Mouse (Mus musculus): ENCODE data around the gene Uba7. TPM values are rescaled to one million over a fixed set of nuclear protein-coding genes. Genes with fewer than 3 reads are reported as not detected.

Gene Uba7
- total RNA-seq, 2 experiments from 2014 or later = 21.8 to 32.0 TPM

Other genes with a start within 250 kb of the Uba7 start
- 100 to 1,000 TPM; 152 to 155 TPM for gene Rbm5, start 204.5 kb upstream of the Uba7 start, total RNA-seq (2021)
- 10 to 100 TPM; 56.4 to 61.8 TPM for gene Rbm6, start 102.3 kb upstream of the Uba7 start, total RNA-seq (2021)
- gene Mon1a, start 87.4 kb upstream of the Uba7 start, total RNA-seq (2021) = 10 to 100 TPM; 11.8 to 11.9 TPM
- 10 to 100 TPM; 10.8 to 15.7 TPM for gene Mst1r, start 68.6 kb upstream of the Uba7 start, total RNA-seq (2021)
- gene Actl11, start 47.0 kb upstream of the Uba7 start, total RNA-seq (2021) = not detected
- gene Camkv, start 39.8 kb upstream of the Uba7 start, total RNA-seq (2021) = 1 to 10 TPM; 3.5 to 4.0 TPM
- gene Traip, start 25.4 kb upstream of the Uba7 start, total RNA-seq (2021) = 10 to 100 TPM; 14.4 to 16.3 TPM
- 1 to 10 TPM; 1.1 to 1.4 TPM for gene Gm20661, start 7.6 kb downstream of the Uba7 start, total RNA-seq (2021)
- 10 to 100 TPM; 16.0 to 16.6 TPM for gene Inka1, start 10.4 kb downstream of the Uba7 start, total RNA-seq (2021)
- 1 to 10 TPM; 2.9 to 5.4 TPM for gene Cdhr4, start 17.0 kb downstream of the Uba7 start, total RNA-seq (2021)
- gene Gm20662, start 20.8 kb downstream of the Uba7 start, total RNA-seq (2021) = 1 to 10 TPM in 1 of 2 experiments, under 1 TPM in 1; 0.53 to 1.3 TPM
- 100 to 1,000 TPM; 123 to 128 TPM for gene Ip6k1, start 27.0 kb downstream of the Uba7 start, total RNA-seq (2021)
- gene Gmppb, start 73.7 kb downstream of the Uba7 start, total RNA-seq (2021) = 10 to 100 TPM; 16.2 to 18.4 TPM
- gene Amigo3, start 77.7 kb downstream of the Uba7 start, total RNA-seq (2021) = 1 to 10 TPM; 3.0 to 3.7 TPM
- gene Mst1, start 104.9 kb downstream of the Uba7 start, total RNA-seq (2021) = 10 to 100 TPM in 1 of 2 experiments, under 1 TPM in 1; 0.67 to 10.3 TPM
- 10 to 100 TPM; 73.2 to 76.8 TPM for gene Rnf123, start 107.8 kb downstream of the Uba7 start, total RNA-seq (2021)
- 100 to 1,000 TPM in 1 of 2 experiments, 10 to 100 TPM in 1; 93.0 to 110 TPM for gene Apeh, start 119.1 kb downstream of the Uba7 start, total RNA-seq (2021)
- 1 to 10 TPM; 3.9 to 4.4 TPM for gene Bsn, start 214.9 kb downstream of the Uba7 start, total RNA-seq (2021)